Comparison of ENCODE assay signal across 8 mouse cellular contexts in genomic region chr12:112659109-112659508, GRCm38 (mm10). TPM values are rescaled to one million over a fixed set of nuclear protein-coding genes. Genes with fewer than 3 reads are reported as not detected.
DNase-seq lines count a peak whose midpoint lies in the region; ATAC-seq and TF ChIP-seq lines count a peak whose summit lies in the region.
"Had no signal": no experiment of that assay in that cellular context is flagged by ENCODE, and none has a peak within 500 bp of the region (broad histone marks: within the 10 kb centered on the region; RNA-seq: fewer than 3 reads in every experiment).

No protein-coding gene starts in this region.

- WGBS in limb, embryonic 15.5 days, result 82% methylated on average over 6 of the region's 6 CpGs
- 84% methylated on average over 6 of the region's 6 CpGs for WGBS in limb, embryonic 10.5 days
- 78% methylated on average over 6 of the region's 6 CpGs for WGBS in liver, embryonic 14.5 days (ENCODE audit: insufficient replicate concordance)

- H3K27ac ChIP-seq in limb, embryonic 15.5 days, result peak overlapping the region; percentile 19
- no peak overlapping the region for H3K27ac ChIP-seq in limb, embryonic 10.5 days
- H3K27ac ChIP-seq in MEL (ENCODE audit: control insufficient read depth, low read depth, low read length), result no peak overlapping the region
- H3K27ac ChIP-seq in bone marrow macrophage, adult 2 months (ENCODE audit: insufficient read depth, low read depth, low read length), result no peak overlapping the region
- no peak overlapping the region for H3K27ac ChIP-seq in liver, embryonic 14.5 days
- H3K27ac ChIP-seq: macrophage had no signal

- no peak overlapping the region for H3K4me3 ChIP-seq in limb, embryonic 15.5 days
- no peak overlapping the region for H3K4me3 ChIP-seq in limb, embryonic 10.5 days
- no peak overlapping the region for H3K4me3 ChIP-seq in MEL (ENCODE audit: control insufficient read depth in 1 of 2, insufficient read depth in 1 of 2, low read depth in 2 of 2, low read length in 2 of 2)
- H3K4me3 ChIP-seq in bone marrow macrophage, adult 2 months (ENCODE audit: insufficient read depth, low read length), result no peak overlapping the region
- no peak overlapping the region for H3K4me3 ChIP-seq in liver, embryonic 14.5 days (ENCODE audit: insufficient read depth in 1 of 2, low read depth in 2 of 2, low read length in 2 of 2)

- TF ChIP-seq POLR2A in MEL (IDR thresholded peaks at IDR 0.05; ENCODE audit: control insufficient read depth in 1 of 2, insufficient read depth in 1 of 2, low read depth in 1 of 2, low read length in 2 of 2, poor library complexity in 1 of 2), result no peak
- TF ChIP-seq POLR2A in bone marrow macrophage, adult 2 months (IDR thresholded peaks at IDR 0.05; ENCODE audit: borderline replicate concordance, low read depth, low read length), result no peak

- H3K4me1 ChIP-seq in limb, embryonic 15.5 days, result peaks cover 56% of the 10 kb centered on the region
- peaks cover 20% of the 10 kb centered on the region for H3K4me1 ChIP-seq in limb, embryonic 10.5 days
- no peaks in the 10 kb centered on the region for H3K4me1 ChIP-seq in MEL (ENCODE audit: control insufficient read depth in 1 of 2, insufficient read depth in 2 of 2, low read length in 2 of 2)
- H3K4me1 ChIP-seq in bone marrow macrophage, adult 2 months (ENCODE audit: control insufficient read depth, insufficient read depth, low read length), result no peaks in the 10 kb centered on the region; the same call in 1 of the 2 replicates
- no peaks in the 10 kb centered on the region for H3K4me1 ChIP-seq in liver, embryonic 14.5 days (replicated peaks; ENCODE audit: control insufficient read depth in 2 of 2, insufficient read depth in 2 of 2, low read length in 1 of 2)

- H3K9ac ChIP-seq in limb, embryonic 15.5 days, result no peak overlapping the region
- H3K9ac ChIP-seq in MEL (ENCODE audit: control insufficient read depth, low read depth, low read length, poor library complexity, severe bottlenecking), result no peak overlapping the region
- H3K9ac ChIP-seq in liver, embryonic 14.5 days (replicated peaks), result no peak overlapping the region

- peak; percentile 54 for TF ChIP-seq RAD21 in MEL (IDR thresholded peaks at IDR 0.05; ENCODE audit: low read depth, low read length)

- no peak for DNase-seq in limb, embryonic 10.5 days (ENCODE audit: low spot score)
- DNase-seq in MEL (ENCODE audit: low read depth, low spot score), result peak; percentile 63
- DNase-seq in heart, adult 8-10 months (ENCODE audit: low spot score), result peak; percentile 46
- DNase-seq in liver, embryonic 14.5 days (ENCODE audit: low read depth in 3 of 3, low spot score in 3 of 3), result no peak
- DNase-seq in spleen, postnatal 36 days (ENCODE audit: low spot score in 2 of 2), result peak; percentile 51 to 52

- peaks cover 90% of the 10 kb centered on the region for H3K36me3 ChIP-seq in limb, embryonic 15.5 days
- H3K36me3 ChIP-seq in limb, embryonic 10.5 days, result peaks cover 100% of the 10 kb centered on the region
- H3K36me3 ChIP-seq in MEL (ENCODE audit: control insufficient read depth in 1 of 2, insufficient read depth in 2 of 2, low read length in 2 of 2), result peaks cover 0 to 55% of the 10 kb centered on the region in 2 experiments; a peak in 2 of 4 replicates
- H3K36me3 ChIP-seq in liver, embryonic 14.5 days (replicated peaks; ENCODE audit: control insufficient read depth, insufficient read depth, low read depth), result peaks cover 31% of the 10 kb centered on the region

- no peak overlapping the region for H3K4me2 ChIP-seq in limb, embryonic 15.5 days
- H3K4me2 ChIP-seq in liver, embryonic 14.5 days (ENCODE audit: low read depth), result no peak overlapping the region

- H3K79me2 ChIP-seq in MEL (ENCODE audit: control insufficient read depth, insufficient read depth, low read length, poor library complexity), result peaks cover 3% of the 10 kb centered on the region; the same call in 1 of the 2 replicates

- no peak for ATAC-seq in limb, embryonic 15.5 days (ENCODE audit: insufficient number of reproducible peaks, low FRiP score, low TSS enrichment, low read depth)
- no peak for ATAC-seq in liver, embryonic 14.5 days (ENCODE audit: insufficient read depth)

- H3K9me3 ChIP-seq in limb, embryonic 15.5 days, result no peaks in the 10 kb centered on the region
- no peaks in the 10 kb centered on the region for H3K9me3 ChIP-seq in limb, embryonic 10.5 days (replicated peaks)
- H3K9me3 ChIP-seq in MEL (replicated peaks; ENCODE audit: insufficient read depth, low read length), result no peaks in the 10 kb centered on the region
- H3K9me3 ChIP-seq in liver, embryonic 14.5 days (ENCODE audit: control insufficient read depth, low read length), result no peaks in the 10 kb centered on the region

- TF ChIP-seq CTCF in MEL (IDR thresholded peaks at IDR 0.05 in 2 of 3, conservative IDR thresholded peaks at IDR 0.05 in 1 of 3; ENCODE audit: control insufficient read depth in 1 of 3, insufficient read depth in 1 of 3, low read depth in 2 of 3, low read length in 3 of 3, poor library complexity in 1 of 3, severe bottlenecking in 1 of 3), result peak; percentile 74 to 93 (median 88)
- 0 out of 2 replicates have a peak, but pooled peaks have one; percentile 21 for TF ChIP-seq CTCF in bone marrow macrophage, adult 2 months (IDR thresholded peaks at IDR 0.05; ENCODE audit: low read depth, low read length)
- peak; percentile 71 for TF ChIP-seq CTCF in liver, embryonic 14.5 days (IDR thresholded peaks at IDR 0.05; ENCODE audit: low read depth)

- no peak for TF ChIP-seq EP300 in MEL (IDR thresholded peaks at IDR 0.05; ENCODE audit: low read depth in 1 of 2, low read length in 2 of 2)
- TF ChIP-seq EP300 in liver, embryonic 14.5 days (IDR thresholded peaks at IDR 0.05; ENCODE audit: low read depth), result no peak

- no peaks in the 10 kb centered on the region for H3K27me3 ChIP-seq in limb, embryonic 15.5 days
- no peaks in the 10 kb centered on the region for H3K27me3 ChIP-seq in limb, embryonic 10.5 days (ENCODE audit: low read depth, poor library complexity, severe bottlenecking)
- H3K27me3 ChIP-seq in MEL (ENCODE audit: control insufficient read depth in 1 of 2, insufficient read depth in 2 of 2, low read length in 2 of 2), result no peaks in the 10 kb centered on the region
- H3K27me3 ChIP-seq in liver, embryonic 14.5 days (ENCODE audit: control insufficient read depth, insufficient read depth, low read length), result no peaks in the 10 kb centered on the region

TF ChIP-seq in MEL, 35 proteins besides CTCF, POLR2A, EP300 and RAD21:
- TF ChIP-seq SIN3A (IDR thresholded peaks at IDR 0.05; ENCODE audit: low read length), result no peak
- TF ChIP-seq POLR2AphosphoS2 (IDR thresholded peaks at IDR 0.05; ENCODE audit: low read length), result 0 out of 2 replicates have a peak, but pooled peaks have one; percentile 10
- peak; percentile 61 for TF ChIP-seq SMC3 (IDR thresholded peaks at IDR 0.05; ENCODE audit: low read depth, low read length)

RNA-seq across cellular contexts. Expression of gene Siva1, which starts 14.6 kb away (rescaled TPM):
- 195 and 218 TPM in 2 replicates for polyA plus RNA-seq in limb, embryonic 15.5 days (2015; fragmentation: Nextera tagmentation; extraction: Ambion mirVana)
- polyA plus RNA-seq in limb, embryonic 10.5 days (2016; fragmentation: Nextera tagmentation; extraction: Ambion mirVana), result 359 and 361 TPM in 2 replicates
- 591 and 659 TPM in 2 replicates for total RNA-seq in MEL (2012; rRNA removed)
- 100 to 1,000 TPM in 1 of 2 experiments, not detected in 1; 531 TPM for polyA plus RNA-seq in MEL (2012; ENCODE audit: insufficient read depth in 1 of 2, insufficient read length in 2 of 2, low read depth in 1 of 2, low replicate concordance in 2 of 2, missing spikeins in 1 of 2)
- polyA plus RNA-seq in bone marrow macrophage, adult 2 months (2012; ENCODE audit: insufficient read depth, insufficient read length, missing spikeins), result 34.9 and 52.4 TPM in 2 replicates
- 10 to 100 TPM; 28.3 to 35.2 (median 30.0) TPM for total RNA-seq in heart, adult 8-10 months (2022)
- 64.0 and 70.6 TPM in 2 replicates for polyA plus RNA-seq in liver, embryonic 14.5 days (2012; rRNA removed)
- polyA plus RNA-seq in liver, embryonic 14.5 days (2014; fragmentation: Nextera tagmentation; extraction: Ambion mirVana), result 157 and 165 TPM in 2 replicates

RNA-seq across cellular contexts. Expression of gene Akt1, which starts 15.6 kb away (rescaled TPM):
- 75.1 and 86.0 TPM in 2 replicates for polyA plus RNA-seq in limb, embryonic 15.5 days (2015; fragmentation: Nextera tagmentation; extraction: Ambion mirVana)
- 59.3 and 82.8 TPM in 2 replicates for polyA plus RNA-seq in limb, embryonic 10.5 days (2016; fragmentation: Nextera tagmentation; extraction: Ambion mirVana)
- total RNA-seq in MEL (2012; rRNA removed), result 289 and 322 TPM in 2 replicates
- polyA plus RNA-seq in MEL (2012; ENCODE audit: insufficient read depth in 1 of 2, insufficient read length in 2 of 2, low read depth in 1 of 2, low replicate concordance in 2 of 2, missing spikeins in 1 of 2), result 100 to 1,000 TPM; 764 to 827 TPM
- 169 and 176 TPM in 2 replicates for polyA plus RNA-seq in bone marrow macrophage, adult 2 months (2012; ENCODE audit: insufficient read depth, insufficient read length, missing spikeins)
- 100 to 1,000 TPM; 161 to 195 (median 179) TPM for total RNA-seq in heart, adult 8-10 months (2022)
- 33.6 and 41.2 TPM in 2 replicates for polyA plus RNA-seq in liver, embryonic 14.5 days (2012; rRNA removed)
- polyA plus RNA-seq in liver, embryonic 14.5 days (2014; fragmentation: Nextera tagmentation; extraction: Ambion mirVana), result 9.9 and 17.2 TPM in 2 replicates

RNA-seq across cellular contexts. Expression of gene Zbtb42, which starts 19.5 kb away (rescaled TPM):
- polyA plus RNA-seq in limb, embryonic 15.5 days (2015; fragmentation: Nextera tagmentation; extraction: Ambion mirVana), result 3.4 and 3.7 TPM in 2 replicates
- 1.4 and 2.7 TPM in 2 replicates for polyA plus RNA-seq in limb, embryonic 10.5 days (2016; fragmentation: Nextera tagmentation; extraction: Ambion mirVana)
- 4.5 and 7.6 TPM in 2 replicates for total RNA-seq in MEL (2012; rRNA removed)
- 10 to 100 TPM in 1 of 2 experiments, not detected in 1; 11.4 TPM for polyA plus RNA-seq in MEL (2012; ENCODE audit: insufficient read depth in 1 of 2, insufficient read length in 2 of 2, low read depth in 1 of 2, low replicate concordance in 2 of 2, missing spikeins in 1 of 2)
- polyA plus RNA-seq in bone marrow macrophage, adult 2 months (2012; ENCODE audit: insufficient read depth, insufficient read length, missing spikeins), result 9.2 and 10.1 TPM in 2 replicates
- 1 to 10 TPM; 4.0 to 5.5 (median 4.9) TPM for total RNA-seq in heart, adult 8-10 months (2022)
- polyA plus RNA-seq in liver, embryonic 14.5 days (2012; rRNA removed), result 0.69 and 0.74 TPM in 2 replicates
- polyA plus RNA-seq in liver, embryonic 14.5 days (2014; fragmentation: Nextera tagmentation; extraction: Ambion mirVana), result 0.64 and 1.1 TPM in 2 replicates

RNA-seq across cellular contexts. Expression of gene Adssl1, which starts 39.3 kb away (rescaled TPM):
- polyA plus RNA-seq in limb, embryonic 15.5 days (2015; fragmentation: Nextera tagmentation; extraction: Ambion mirVana), result 11.6 and 27.2 TPM in 2 replicates
- polyA plus RNA-seq in limb, embryonic 10.5 days (2016; fragmentation: Nextera tagmentation; extraction: Ambion mirVana), result 1.9 and 3.0 TPM in 2 replicates
- 36.0 and 58.2 TPM in 2 replicates for total RNA-seq in MEL (2012; rRNA removed)
- polyA plus RNA-seq in MEL (2012; ENCODE audit: insufficient read depth in 1 of 2, insufficient read length in 2 of 2, low read depth in 1 of 2, low replicate concordance in 2 of 2, missing spikeins in 1 of 2), result 10 to 100 TPM in 1 of 2 experiments, not detected in 1; 63.9 TPM
- 33.2 and 38.5 TPM in 2 replicates for polyA plus RNA-seq in bone marrow macrophage, adult 2 months (2012; ENCODE audit: insufficient read depth, insufficient read length, missing spikeins)
- 100 to 1,000 TPM; 184 to 207 (median 193) TPM for total RNA-seq in heart, adult 8-10 months (2022)
- 3.7 and 5.4 TPM in 2 replicates for polyA plus RNA-seq in liver, embryonic 14.5 days (2012; rRNA removed)
- 7.6 and 8.5 TPM in 2 replicates for polyA plus RNA-seq in liver, embryonic 14.5 days (2014; fragmentation: Nextera tagmentation; extraction: Ambion mirVana)

Comparison
In these comparisons a context has a peak if more than half of its experiments do, and no peak if none do; other contexts are left out.
1. DNase-seq: peak in MEL (single experiment), heart, adult 8-10 months (single experiment) and spleen, postnatal 36 days (2 of 2); none in limb, embryonic 10.5 days (single experiment) and liver, embryonic 14.5 days (0 of 3).
2. CTCF ChIP-seq: peak in every context shown above with its lines; median percentile 88 in MEL; 71 in liver, embryonic 14.5 days; 21 in bone marrow macrophage, adult 2 months.